Mouse (Mus musculus) mesoderm, embryonic 11.5 days (tissue): ENCODE measurements around the gene Mogs.

Experiments
- DNase-seq: peaks from one replicate; pipeline ENCODE4 v3.0.0-alpha.2; 2012; ENCODE audit warnings: low read depth, low spot score

The Mogs gene

DNA sequence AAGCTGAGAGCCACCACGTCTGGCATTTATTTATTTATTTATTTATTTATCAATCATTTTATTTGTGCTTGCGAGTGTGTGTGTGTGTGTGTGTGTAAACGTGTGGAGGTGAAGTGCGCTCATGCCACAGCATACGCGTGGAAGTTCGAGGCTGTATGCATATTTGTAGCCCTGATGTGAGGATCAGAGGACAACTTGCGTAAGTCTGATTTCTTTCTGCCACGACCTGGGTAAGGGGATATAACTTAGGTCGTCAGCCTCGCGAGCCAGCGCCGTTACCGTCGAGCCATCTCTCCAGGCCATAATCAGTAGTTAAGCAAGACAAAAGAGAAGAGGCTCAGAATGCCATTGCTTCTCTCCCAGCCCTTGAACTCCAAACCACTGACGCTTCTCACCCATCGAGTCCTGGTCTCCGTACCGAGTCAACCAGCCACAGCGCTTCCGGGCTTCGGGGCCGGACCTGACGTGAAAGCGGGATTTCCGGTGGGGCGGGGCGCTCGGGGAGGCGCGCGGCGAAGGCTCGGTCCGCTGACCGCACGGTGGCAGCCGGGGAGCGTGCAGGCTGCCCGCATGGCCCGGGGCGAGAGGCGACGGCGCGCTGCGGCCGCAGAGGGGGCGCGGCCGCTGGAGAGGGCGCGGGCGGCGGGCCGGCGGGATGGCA, at the start of gene Mogs:
Gene Mogs (plus strand): TSS at position 486 of the 661 bp plus-strand sequence.
- DNase-seq, result peak; percentile 91

DNA sequence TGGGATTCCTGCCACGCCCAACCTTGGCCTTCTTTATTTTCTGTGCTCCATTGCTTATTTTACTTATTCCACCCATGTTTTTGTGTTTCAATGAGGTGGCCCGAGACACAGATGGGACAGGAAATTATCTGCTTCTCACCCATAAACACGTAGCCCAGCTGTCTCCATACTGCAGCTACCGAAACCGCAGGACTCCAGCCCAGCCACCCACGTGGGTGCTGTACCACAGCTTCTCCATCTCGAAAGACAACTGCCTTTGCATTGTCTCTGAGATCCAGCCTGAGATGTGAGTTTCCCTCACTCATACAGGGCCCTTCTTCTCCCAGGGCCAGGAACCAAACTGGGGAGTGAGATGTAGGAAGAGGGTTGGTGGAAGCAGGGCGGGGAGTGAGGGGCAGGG, 49.3 kb upstream of the Mogs start:
- no peak for DNase-seq

DNA sequence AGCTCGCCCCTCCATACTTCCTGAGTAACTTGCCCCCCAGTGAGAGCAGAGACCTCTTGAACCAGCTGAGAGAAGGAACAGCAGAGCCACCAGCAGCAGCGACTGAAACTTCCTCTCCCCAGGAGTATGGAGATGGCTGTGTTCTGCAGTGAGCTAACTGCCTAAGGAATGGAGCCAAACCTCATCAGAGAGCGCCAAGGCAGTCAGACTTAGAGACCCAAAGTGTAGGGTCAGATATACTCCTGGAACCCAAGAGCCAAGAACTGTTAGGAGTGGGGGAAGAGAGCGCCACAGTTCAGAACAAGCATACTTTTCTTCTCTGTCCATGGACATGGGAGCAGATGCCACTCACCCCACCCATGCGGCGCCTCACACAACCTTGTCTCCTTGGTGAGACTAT, 48.9 kb upstream of the Mogs start:
- no peak for DNase-seq

DNA sequence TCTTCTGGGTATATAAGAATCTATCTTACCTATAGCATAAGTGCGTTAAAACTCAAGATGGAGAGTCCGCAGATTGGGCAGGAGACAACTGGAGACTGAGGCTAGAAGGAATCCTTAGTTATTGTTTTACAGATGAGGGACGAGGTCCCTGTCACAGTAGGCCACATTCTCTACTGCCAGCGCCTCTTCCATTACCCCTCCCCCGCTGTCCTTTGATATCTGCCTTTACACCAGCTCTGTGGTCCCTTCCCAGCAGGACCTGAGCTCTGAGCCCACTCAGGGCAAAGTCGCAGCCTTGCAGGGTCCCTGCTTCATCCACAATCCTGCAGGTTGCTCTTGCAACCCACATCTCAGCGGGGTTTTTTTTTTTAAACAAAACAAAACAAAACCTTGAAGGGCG, 47.1 kb upstream of the Mogs start:
- no peak for DNase-seq

DNA sequence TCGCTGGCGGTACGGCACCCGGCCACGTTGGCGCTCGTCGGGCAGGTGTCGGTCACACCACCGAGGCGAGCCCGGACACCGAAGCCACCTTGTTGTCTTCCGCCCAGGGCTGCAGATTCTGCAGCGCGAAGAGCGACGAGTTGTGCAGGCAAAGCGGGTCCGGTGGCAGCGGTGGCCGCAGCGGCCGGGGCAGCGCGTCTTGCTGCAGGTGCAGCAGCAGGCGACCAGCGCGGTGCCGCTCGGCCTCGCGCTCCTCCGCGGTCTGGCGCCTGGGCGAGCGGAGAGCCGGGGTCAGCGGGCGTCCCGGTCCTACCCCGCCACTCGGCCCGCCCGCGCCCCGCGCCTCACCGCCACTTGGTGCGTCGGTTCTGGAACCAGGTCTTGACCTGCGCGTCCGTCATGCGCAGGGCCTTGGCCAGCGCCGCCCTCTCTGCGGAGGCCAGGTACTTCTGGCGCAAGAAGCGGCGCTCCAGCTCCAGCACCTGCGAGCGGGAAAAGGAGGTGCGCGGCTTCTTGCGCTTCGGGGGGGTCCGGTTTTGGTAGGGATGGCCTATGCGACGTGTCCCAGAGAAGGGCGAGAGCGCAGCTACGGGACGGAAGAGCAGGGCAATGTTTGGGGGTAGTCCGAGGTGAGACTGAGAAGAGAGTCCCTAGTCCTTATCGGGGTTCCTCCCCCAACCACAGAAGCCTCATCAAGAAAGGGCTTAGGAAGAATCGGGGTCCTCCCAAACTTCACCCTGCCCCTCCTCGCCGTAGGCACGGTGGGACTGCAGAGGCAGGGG, 46.4 kb upstream of the Mogs start:
- no peak for DNase-seq

DNA sequence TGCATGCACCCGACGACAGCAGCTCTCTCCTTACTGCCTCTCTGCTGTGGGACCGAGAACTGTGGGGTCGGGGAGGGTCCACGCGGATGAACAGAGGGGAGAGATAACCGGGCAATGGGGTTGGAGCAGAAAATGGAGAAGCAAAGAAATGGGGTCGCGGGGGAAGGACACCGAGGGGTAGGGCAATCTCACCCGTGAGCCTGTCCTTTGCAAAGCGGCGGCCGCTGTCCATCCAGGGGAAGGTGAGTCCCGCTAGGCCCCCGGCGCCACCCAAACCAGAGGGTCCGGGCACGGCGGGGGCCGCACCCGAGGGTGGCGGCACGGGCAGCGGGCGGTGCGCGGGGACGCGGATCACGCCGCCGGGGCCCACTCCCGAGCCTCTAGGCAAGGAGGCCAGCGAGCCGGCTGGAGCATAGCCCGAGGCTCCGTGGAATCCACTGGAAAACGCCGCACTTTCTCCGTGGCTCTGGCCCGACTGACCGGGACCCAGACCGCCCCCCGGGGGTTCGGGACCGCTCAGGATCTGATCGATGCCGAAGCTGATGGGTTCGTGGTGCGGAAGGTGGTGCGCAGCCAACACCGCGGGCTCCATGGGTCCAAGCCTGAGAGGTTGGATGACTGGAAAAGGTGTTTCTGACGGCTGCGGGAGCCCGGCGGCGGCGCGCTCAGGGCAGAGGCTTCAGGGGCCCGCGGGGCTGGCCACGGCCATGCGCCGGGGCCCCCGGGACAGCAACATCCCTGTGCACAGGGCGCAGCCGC, 45.6 kb upstream of the Mogs start:
- no peak for DNase-seq

DNA sequence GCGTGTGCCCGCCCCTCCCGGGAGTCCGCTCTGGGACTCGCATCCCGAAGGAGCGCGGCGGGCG, 45.2 kb upstream of the Mogs start, which contains the start of gene Tlx2:
Gene Tlx2 (minus strand): TSS at position 47 of the 64 bp plus-strand sequence.
- no peak for DNase-seq

DNA sequence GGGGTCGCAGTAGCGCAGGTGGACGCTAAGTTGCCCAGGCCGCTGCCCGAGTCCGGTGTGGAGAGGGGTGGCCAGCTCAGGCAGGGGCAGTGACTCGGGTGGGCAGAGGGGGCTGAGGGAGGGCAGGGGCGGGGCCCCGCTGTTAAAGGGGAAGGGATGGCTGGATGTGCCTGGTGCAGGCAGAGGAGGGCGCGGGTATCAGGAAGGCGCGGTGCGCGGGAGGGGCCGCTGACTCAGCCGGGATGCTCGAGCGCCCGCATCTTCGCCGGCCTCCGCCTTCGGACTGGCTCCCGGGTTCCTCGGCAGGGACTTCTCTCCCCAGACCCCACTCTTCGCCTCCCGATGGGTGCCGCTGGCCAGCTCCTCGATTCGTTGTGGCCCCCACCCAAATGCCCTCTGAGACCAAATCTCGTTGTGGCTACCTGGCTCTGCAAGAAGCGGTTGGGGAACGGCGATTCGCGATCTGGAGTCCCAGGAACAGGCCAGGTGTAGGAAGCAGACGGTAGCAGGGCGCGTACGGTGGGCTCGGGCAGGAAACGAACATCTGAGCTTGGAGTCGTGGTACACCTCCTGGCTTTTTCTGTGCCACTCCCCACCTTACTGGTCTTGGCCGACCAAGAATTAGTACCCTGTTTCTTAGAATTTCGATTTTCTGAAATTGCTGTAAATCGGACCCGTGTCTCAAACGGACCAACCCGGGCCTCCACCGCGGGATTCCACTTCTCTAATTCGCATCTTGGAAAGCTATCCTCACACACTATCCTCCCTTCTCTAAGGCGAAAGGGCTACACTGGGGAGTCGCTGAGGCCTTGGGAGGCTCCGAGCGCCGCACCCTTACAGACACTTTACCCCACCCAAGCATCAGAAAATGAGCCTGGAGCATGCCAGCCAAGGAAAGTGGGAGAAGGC, 44.7 kb upstream of the Mogs start:
- DNase-seq, result no peak

DNA sequence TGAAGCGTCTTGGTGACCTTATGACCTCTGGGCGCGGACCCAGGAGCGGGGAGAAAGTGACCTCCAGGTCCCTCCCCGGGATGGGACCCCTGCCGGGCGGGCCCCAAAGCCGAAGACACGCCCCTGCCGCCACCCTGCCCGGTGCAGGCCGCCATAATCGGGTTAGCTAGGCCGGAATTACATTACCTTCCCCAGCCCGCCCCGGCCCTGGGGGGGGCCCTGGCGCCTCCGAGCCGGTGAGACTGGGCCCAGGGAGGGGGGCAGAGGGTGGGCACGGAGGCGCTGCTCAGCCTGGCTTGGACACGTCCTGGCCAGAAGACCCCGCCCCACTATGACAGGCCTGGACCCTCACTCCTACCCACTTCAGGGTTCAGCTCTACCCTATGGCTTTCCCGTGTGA, 44.1 kb upstream of the Mogs start:
- DNase-seq, result no peak

DNA sequence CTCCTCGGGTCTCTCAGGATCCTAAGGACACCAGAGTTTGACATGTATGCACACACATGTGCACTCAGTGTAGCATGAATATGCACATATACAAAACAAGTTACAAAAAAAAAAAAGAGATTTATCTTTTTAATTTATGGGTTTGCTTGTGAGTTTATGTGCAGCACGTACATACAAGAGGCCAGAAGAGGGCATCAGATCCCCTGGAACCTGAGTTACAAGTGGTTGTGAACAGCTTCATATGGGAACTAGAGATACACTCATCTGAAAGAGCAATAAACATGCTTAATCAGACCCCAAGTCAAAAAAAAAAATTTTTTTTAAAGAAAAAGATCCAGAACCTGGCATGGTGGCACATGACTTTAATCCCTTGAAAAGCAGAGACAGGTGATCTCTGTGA, 40.3 kb upstream of the Mogs start:
- DNase-seq, result no peak

DNA sequence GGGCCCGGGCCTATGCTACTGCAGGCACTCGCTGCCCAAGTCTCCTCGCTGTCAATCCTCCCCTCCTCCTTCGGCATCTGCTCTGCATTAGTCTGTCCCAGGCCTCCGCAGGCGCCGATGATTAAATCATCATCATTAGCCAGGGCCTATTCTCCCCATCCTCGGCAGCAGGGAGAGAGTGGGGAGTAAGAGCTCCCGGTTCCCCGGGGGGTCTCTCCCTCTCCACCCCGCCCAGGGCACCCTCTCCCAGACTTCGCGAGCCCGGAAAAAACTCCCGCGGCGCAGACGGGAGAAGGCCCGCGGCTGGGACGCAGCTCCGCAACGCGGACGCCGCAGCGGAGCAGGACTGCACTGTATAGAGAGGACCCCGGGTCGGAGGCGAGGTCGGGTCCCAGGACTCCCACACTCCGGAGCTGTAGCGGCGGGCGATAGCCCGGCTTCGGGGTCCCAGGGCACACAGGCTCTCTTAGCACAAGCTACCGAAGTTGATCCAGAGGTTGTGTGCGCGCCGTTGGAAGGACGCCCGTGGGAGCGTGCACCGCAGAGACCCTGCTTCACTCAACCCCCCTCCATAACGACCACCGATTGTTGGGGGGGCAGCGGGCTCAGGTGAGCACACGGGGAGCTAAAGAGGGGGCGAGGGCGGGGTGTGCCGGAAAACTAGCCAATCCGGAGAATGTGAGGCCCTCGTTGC, 37.5 kb upstream of the Mogs start, which contains the start of gene Pcgf1:
Gene Pcgf1 (plus strand): TSS at position 240 of the 694 bp plus-strand sequence.
- no peak for DNase-seq

DNA sequence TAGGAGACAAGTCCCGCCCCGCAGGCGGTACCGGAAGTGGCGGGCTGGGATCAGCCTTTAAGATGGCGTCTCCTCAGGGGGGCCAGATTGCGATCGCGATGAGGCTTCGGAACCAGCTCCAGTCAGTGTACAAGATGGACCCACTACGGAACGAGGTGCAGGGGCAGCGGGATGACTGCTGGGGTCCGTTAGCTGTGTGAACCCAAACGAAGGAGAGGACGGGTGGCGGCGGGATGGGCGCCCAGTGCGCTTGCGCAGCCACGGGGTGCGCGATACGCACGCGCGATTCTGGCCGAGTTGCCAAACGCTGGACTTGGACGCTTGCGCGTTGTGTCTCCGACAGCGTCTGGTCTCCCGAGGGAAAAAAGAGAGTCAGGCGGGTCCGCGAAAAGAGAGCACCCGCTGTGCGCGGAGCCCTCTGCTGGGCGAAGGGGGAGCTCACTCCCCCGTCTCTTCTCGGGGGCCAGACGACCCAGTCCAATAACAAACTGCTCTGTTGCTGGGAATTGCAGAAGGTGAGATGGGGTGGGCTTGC, 36.9 kb upstream of the Mogs start:
- peak; percentile 98 for DNase-seq

DNA sequence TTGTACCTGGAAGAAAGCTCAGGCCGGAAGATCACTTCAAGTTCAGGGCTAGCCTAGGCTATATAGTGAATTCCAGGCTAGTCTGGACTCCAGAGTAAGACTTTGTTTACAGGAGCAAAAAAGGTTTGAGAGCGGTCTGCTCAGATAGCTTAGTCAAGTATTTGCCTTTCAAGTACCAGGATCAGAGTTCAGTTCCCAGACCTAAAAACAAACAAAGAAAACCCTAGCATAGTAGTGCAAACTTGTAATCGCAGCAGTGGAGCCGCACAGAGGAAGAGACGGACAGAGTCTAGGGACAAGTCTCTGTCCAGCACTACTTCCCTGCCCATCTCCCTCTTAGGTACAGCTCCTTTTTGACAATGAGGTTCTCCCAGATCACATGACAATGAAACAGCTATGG, 35.1 kb upstream of the Mogs start:
- DNase-seq, result no peak

DNA sequence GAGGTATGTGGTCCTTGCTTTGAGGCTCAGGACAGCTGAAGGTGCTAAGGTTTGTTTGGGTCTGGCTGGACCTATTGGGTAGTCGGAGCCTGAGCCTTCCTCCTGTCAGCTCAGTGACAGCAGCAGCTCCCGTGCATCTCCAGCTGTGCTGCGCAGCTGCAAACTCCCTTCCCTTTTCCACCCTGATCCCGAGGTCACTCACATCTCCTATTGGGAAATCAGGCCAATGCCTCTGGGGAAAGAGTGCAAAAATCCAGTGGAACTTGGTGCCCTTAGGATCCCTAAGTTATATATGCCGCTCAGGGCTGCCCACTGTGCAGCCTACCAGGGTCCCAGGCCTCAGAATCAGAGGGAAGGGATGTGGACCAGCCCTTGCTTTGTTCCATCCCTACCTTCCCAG, 31.8 kb upstream of the Mogs start:
- DNase-seq, result no peak

DNA sequence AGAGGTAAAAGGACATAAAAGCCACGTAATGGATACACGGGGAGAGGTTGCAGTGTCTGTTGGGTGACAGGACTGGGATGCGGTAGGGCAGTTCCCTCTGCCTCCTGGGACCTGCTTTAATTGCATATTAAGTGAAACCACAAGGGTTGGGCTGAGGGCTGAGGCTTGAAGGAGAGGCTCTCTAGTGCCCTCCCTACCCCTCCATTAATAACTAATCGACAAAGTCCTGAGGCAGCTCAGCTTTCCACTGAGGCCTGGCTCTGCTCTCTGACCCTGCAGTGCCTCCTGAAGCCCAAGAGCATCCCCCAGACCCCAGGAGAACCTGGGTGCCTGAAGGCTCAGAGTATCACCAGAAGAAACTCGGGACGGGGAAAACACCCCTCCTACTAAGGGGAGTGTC, 30.8 kb upstream of the Mogs start:
- DNase-seq, result no peak

DNA sequence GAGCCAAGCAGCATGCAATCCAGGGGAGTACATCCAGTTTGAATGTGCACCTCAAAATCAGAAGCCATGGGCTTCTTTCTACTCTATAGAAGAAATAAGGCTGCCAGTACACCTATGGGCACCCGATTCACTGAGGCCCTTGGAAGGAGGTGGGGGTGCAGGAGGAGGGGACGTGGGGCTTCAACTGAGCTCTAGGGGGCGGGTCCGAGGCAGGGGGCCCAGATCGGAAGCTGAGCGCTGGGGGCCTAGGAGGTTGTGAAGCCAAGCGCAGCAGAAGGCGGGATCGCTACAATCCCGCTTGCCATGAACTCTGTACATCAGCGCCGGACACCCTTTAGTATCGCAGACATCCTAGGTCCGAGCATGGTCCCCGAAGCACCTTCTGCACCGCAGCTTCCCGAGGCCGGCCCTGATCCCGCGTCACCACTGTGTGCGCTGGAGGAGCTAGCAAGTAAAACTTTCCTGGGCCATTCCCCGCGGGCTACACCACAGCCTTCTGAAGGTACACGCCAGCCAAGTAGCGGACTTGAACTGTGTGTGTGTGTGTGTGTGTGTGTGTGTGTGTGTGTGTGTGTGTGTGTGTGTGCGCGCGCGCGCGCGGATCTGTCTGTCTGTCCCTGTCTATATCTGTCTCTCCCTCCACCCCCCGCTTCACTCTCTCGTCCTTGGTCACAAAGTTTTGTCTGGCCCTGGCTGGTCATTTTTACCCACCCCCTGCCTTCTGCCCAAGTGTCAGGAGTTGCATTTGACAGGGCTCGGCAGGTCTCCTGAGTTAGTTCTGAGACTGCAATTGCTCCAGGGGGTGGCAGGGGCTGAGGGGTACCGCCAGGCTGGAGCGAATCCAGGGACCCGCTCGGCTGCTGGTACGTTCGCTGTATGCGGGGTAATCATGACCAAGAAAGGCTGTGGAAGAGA, 28.9 kb upstream of the Mogs start, which contains the start of gene Lbx2:
Gene Lbx2 (plus strand): TSS at position 247 of the 915 bp plus-strand sequence.
- no peak for DNase-seq

DNA sequence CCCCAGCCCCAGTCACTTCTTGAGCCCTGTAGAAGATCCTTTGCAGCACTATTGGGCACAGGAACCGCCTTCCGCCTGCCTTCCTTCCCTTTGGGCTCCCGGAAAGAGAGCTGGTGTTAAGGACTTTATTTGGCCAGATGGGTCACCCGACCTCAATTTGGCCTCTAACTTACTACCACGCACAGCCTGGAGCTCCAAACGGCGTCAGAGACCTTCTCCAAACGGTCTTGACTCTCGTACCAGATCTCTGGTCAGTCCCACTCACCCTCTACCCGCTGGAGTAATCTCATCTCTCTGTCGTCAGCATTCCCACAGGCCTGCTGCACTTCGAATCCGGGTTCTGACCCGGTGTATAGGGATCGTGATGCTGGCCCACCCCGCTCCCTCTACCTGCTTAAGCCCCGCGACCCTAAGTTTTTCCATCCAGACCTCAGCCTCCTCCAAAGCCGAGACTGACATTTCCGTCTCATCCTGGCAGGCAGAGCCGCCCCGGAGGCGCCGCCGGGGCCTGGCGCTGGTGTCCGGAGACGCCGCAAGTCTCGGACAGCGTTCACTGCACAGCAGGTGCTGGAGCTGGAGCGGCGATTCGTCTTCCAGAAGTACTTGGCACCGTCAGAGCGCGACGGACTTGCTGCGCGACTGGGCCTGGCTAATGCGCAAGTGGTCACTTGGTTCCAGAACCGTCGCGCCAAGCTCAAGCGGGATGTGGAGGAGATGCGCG, 27.9 kb upstream of the Mogs start:
- DNase-seq, result no peak

DNA sequence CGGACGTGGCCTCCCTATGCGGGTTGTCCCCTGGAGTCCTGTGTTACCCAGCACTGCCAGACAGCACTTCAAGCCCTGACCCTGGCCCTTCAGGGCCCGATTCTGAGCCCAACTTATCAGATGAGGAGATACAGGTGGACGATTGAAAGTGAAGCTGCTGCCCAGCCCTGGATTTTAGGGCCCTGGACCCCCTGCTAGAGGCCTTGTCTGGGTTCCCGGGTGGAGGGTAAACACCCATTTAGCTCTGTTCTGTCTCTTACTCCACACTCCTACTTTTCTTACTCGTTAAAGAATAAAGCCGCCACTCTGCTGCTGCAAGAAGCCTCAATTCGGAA, 27.4 kb upstream of the Mogs start:
- no peak for DNase-seq

DNA sequence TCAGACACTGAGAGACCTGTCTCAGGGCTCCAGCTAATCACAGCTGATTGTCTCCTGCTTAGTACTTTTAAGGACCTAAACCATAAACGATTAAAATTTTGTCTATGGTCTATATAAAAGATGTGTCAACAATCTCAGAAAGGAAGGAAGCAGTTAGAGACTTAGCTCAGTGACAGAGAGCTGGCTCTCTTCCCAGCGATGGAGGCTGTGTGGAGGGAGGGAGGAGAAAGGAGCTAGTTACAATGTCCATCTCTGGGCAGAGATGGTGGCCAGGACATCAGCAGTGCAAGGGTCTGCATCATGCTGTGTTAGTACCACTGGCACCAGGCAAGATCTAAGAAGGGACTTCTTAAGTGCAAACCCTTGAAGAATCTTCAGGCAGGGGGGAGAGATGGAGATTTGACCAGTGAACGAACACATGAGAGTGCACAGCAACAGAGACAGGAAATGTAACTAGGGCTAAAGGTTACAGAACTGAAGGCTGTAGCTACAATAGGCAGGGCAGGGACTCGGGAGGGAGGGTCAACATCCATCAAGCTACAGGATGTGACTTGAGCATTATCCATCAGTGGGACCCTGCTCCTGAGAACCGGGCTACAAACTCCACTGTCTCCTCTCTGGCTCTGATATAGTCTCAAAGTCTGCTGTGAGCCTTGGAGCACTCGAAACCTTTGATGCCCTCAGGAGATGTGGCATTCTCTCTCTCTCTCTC, 22.7 kb upstream of the Mogs start:
- DNase-seq, result no peak
